Mouse (Mus musculus) kidney, adult 2 months (tissue): Measurements from ENCODE around the gene Smarce1. TPM values are rescaled to one million over a fixed set of nuclear protein-coding genes. Genes with fewer than 3 reads are reported as not detected.

Source experiments
- DNase-seq: peaks from one replicate; pipeline ENCODE4 v3.0.0; 2021
- H3K27ac ChIP-seq: fragments of 200-500 bp; 2 replicates; pipeline ENCODE4 v1.5.1; 2012; ENCODE audit warnings: low read depth, low read length, control low read depth, inconsistent platforms; ENCODE audit not compliant: insufficient read depth
- H3K27me3 ChIP-seq: fragments of 200-500 bp; replicated peaks from 2 replicates; pipeline ENCODE4 v1.6.1; 2012; ENCODE audit warnings: mild to moderate bottlenecking, moderate library complexity, low read length, inconsistent platforms; ENCODE audit not compliant: control insufficient read depth, insufficient read depth
- H3K36me3 ChIP-seq: fragments of 200-500 bp; 2 replicates; pipeline ENCODE4 v1.6.1; 2012; ENCODE audit warnings: mild to moderate bottlenecking, moderate library complexity, low read length, inconsistent platforms; ENCODE audit not compliant: control insufficient read depth, insufficient read depth
- H3K4me1 ChIP-seq: fragments of 200-500 bp; 2 replicates; pipeline ENCODE4 v1.6.1; 2011; ENCODE audit warnings: low read length; ENCODE audit not compliant: control insufficient read depth, insufficient read depth
- H3K4me3 ChIP-seq: fragments of 200-500 bp; 2 replicates; pipeline ENCODE4 v1.5.1; 2011; ENCODE audit warnings: mild to moderate bottlenecking, low read depth, low read length, control low read depth; ENCODE audit not compliant: insufficient read depth
- CTCF ChIP-seq: fragments of 200-500 bp; conservative IDR thresholded peaks from 2 replicates; pipeline ENCODE4 v1.5.1; 2011; ENCODE audit warnings: low read depth, mild to moderate bottlenecking, control low read depth, low read length, moderate library complexity, mixed read lengths; ENCODE audit not compliant: insufficient read depth, insufficient read length
- POLR2A ChIP-seq: fragments of 200-500 bp; IDR thresholded peaks from one replicate; pipeline ENCODE4 v1.6.1; 2011; ENCODE audit warnings: low read depth, low read length, control low read depth
- WGBS: fragments of 180-500 bp; shearing (Covaris S2); methylation state at CpG from one replicate; pipeline ENCODE4 v1.1.7; 2018; 5-methylcytosine and 5-hydroxymethylcytosine counted together
- polyA plus RNA-seq: library from polyadenylated mRNA; depleted of rRNA; stranded (reverse); fragments of >200 nt; gene quantifications from 2 replicates; pipeline ENCODE4 v1.2.3, GENCODE M21; 2012

Smarce1 gene
- polyA plus RNA-seq, 1 experiment = 18.6 TPM

GRCm38 (mm10) chr11:99182575-99182974, 48.2 kb downstream of the Smarce1 start:
- no peak overlapping the region for H3K27ac ChIP-seq
- H3K4me1 ChIP-seq = no peaks in the 10 kb centered on the region
- peak; percentile 22 for DNase-seq
- H3K36me3 ChIP-seq = no peaks in the 10 kb centered on the region
- WGBS = 33% methylated on average over 11 of the region's 11 CpGs
- H3K27me3 ChIP-seq = no peaks in the 10 kb centered on the region
- TF ChIP-seq POLR2A (no peak), CTCF (no peak)
- H3K4me3 ChIP-seq = no peak overlapping the region

DNA sequence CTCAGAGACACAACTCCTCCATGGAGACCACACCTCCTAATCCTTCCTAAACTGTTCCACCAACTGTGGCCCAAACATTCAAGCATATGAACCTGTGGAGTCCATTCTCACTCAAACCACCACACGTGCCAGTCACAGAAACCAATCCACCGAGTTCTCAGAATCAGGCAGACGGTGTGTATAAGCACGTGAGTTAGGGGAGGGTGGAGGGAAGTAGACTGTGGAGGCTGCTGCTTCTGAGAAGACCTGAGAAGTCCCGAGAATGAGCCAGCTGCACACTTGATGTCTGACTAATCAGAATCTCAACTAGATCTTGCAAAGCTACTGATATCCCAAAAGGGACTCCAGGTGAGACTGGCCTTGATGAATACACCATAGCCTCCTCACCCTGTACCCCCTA, 50.7 kb downstream of the Smarce1 start:
- 95% methylated on average over 5 of the region's 5 CpGs for WGBS
- no peak for DNase-seq
- H3K4me3 ChIP-seq = no peak overlapping the region
- no peaks in the 10 kb centered on the region for H3K27me3 ChIP-seq
- H3K36me3 ChIP-seq = no peaks in the 10 kb centered on the region
- TF ChIP-seq POLR2A (no peak), CTCF (no peak)
- H3K27ac ChIP-seq = no peak overlapping the region
- H3K4me1 ChIP-seq = no peaks in the 10 kb centered on the region

- no peaks in the 10 kb centered on the region for H3K4me1 ChIP-seq
- no peaks in the 10 kb centered on the region for H3K36me3 ChIP-seq
- WGBS = 56% methylated on average over 2 of the region's 3 CpGs
- no peak overlapping the region for H3K27ac ChIP-seq
- no peaks in the 10 kb centered on the region for H3K27me3 ChIP-seq
- H3K4me3 ChIP-seq = no peak overlapping the region
- no peak for TF ChIP-seq CTCF
- no peak for DNase-seq
Observed at GRCm38 (mm10) chr11:99177925-99178198, 53.0 kb downstream of the Smarce1 start.

- Histone ChIP-seq H3K4me1 (no peaks in the 10 kb centered on the region), H3K4me3 (no peak overlapping the region), H3K27ac (no peak overlapping the region), H3K27me3 (no peaks in the 10 kb centered on the region), H3K36me3 (no peaks in the 10 kb centered on the region)
- TF ChIP-seq POLR2A (no peak), CTCF (no peak)
- DNase-seq = no peak
- WGBS = 67% methylated on average over 5 of the region's 5 CpGs
Observed at GRCm38 (mm10) chr11:99177054-99177924, 53.5 kb downstream of the Smarce1 start.

DNA sequence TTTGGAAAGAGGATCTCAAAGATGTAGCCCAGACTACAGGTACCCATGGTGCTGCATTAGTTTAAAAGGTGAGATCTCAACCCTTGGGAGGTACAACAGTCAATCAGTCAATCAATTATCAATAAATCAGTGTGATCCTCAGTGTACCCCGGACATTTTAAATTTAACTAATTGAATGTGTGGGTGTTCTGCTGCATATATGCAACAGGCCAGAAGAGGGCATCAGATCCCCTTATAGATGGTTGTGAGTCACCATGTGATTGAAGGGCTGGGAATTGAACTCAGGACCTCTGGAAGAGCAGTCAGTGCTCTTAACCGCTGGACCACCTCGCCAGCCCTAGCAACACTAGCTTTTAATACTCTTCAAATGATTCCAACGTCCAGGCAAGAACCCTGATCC, 58.8 kb downstream of the Smarce1 start:
- no peaks in the 10 kb centered on the region for H3K36me3 ChIP-seq
- WGBS = 83% methylated on average over 4 of the region's 4 CpGs
- H3K27me3 ChIP-seq = no peaks in the 10 kb centered on the region
- H3K4me1 ChIP-seq = no peaks in the 10 kb centered on the region
- TF ChIP-seq POLR2A (no peak), CTCF (no peak)
- no peak for DNase-seq
- H3K27ac ChIP-seq = no peak overlapping the region
- H3K4me3 ChIP-seq = no peak overlapping the region

GRCm38 (mm10) chr11:99171442-99171841, 59.4 kb downstream of the Smarce1 start:
- H3K27ac ChIP-seq = no peak overlapping the region
- H3K36me3 ChIP-seq = no peaks in the 10 kb centered on the region
- TF ChIP-seq POLR2A = no peak
- TF ChIP-seq CTCF = no peak
- no peak for DNase-seq
- no peaks in the 10 kb centered on the region for H3K4me1 ChIP-seq
- H3K27me3 ChIP-seq = no peaks in the 10 kb centered on the region
- H3K4me3 ChIP-seq = no peak overlapping the region
- WGBS = 73% methylated on average over 2 of the region's 2 CpGs

- Histone ChIP-seq H3K27me3 (no peaks in the 10 kb centered on the region), H3K4me1 (no peaks in the 10 kb centered on the region), H3K36me3 (no peaks in the 10 kb centered on the region), H3K4me3 (no peak overlapping the region), H3K27ac (no peak overlapping the region)
- DNase-seq = no peak
- no peak for TF ChIP-seq CTCF
- TF ChIP-seq POLR2A = no peak
- WGBS = 80% methylated on average over 12 of the region's 12 CpGs
Observed at GRCm38 (mm10) chr11:99170547-99171267, 60.1 kb downstream of the Smarce1 start.
